Mouse (Mus musculus) ES-E14 (cell line): Measurements from ENCODE around the gene Ldhb. TPM values are rescaled to one million over a fixed set of nuclear protein-coding genes. Genes with fewer than 3 reads are reported as not detected.
"Not testable (repeated sequence)": the region's sequence is repeated elsewhere in the genome, so short reads cannot be mapped to it uniquely, and the experiment has no call there.

Experiments
- DNase-seq: peaks from one replicate; pipeline ENCODE4 v3.0.0-alpha.2; 2013; ENCODE audit warnings: low read depth, low spot score
- H3K27ac ChIP-seq: 2 replicates; pipeline ENCODE4 v1.5.1; 2012; ENCODE audit warnings: low read depth, mild to moderate bottlenecking, low read length, moderate library complexity, mixed read lengths; ENCODE audit not compliant: poor library complexity, insufficient read depth, severe bottlenecking
- H3K36me3 ChIP-seq: 2 replicates; pipeline ENCODE4 v1.6.1; 2012; ENCODE audit warnings: mild to moderate bottlenecking, low read length, moderate library complexity, mixed read lengths; ENCODE audit not compliant: control insufficient read depth, poor library complexity, insufficient read depth, severe bottlenecking
- H3K4me1 ChIP-seq, 2 experiments: fragments of 150-350 bp in 1 of 2; sonication (generic) in 1 of 2; 2 replicates each; pipeline ENCODE4 v1.6.1; 2012; ENCODE audit warnings: low read length in 2 of 2, mild to moderate bottlenecking in 1 of 2, mixed read lengths in 1 of 2; ENCODE audit not compliant: control insufficient read depth in 2 of 2, insufficient read depth in 2 of 2, poor library complexity in 1 of 2
- H3K4me3 ChIP-seq, 2 experiments: fragments of 150-350 bp in 1 of 2; sonication (generic) in 1 of 2; 2 replicates each; pipeline ENCODE4 v1.5.1; 2012; ENCODE audit warnings: low read length in 2 of 2, low read depth in 1 of 2, mild to moderate bottlenecking in 1 of 2, mixed read lengths in 1 of 2; ENCODE audit not compliant: insufficient read depth in 1 of 2, poor library complexity in 1 of 2, severe bottlenecking in 1 of 2
- H3K9ac ChIP-seq: 2 replicates; pipeline ENCODE4 v1.6.1; 2012; ENCODE audit warnings: low read depth, mild to moderate bottlenecking, low read length, mixed read lengths; ENCODE audit not compliant: poor library complexity, insufficient read depth, severe bottlenecking
- H3K9me3 ChIP-seq: fragments of 150-350 bp; sonication (generic); 2 replicates; pipeline ENCODE4 v1.6.1; 2012; ENCODE audit warnings: low read depth, mild to moderate bottlenecking, low read length; ENCODE audit not compliant: control insufficient read depth, insufficient read depth
- CHD2 ChIP-seq: IDR thresholded peaks from 2 replicates; pipeline ENCODE4 v1.6.1; 2014; ENCODE audit warnings: mild to moderate bottlenecking, low read depth, low read length, inconsistent platforms
- HCFC1 ChIP-seq: IDR thresholded peaks from 2 replicates; pipeline ENCODE4 v1.6.1; 2012; ENCODE audit warnings: low read length, inconsistent platforms, borderline replicate concordance; ENCODE audit not compliant: insufficient read depth
- MAFK ChIP-seq: IDR thresholded peaks from 2 replicates; pipeline ENCODE4 v1.6.1; 2014; ENCODE audit warnings: mild to moderate bottlenecking, low read depth, low read length, inconsistent platforms; ENCODE audit not compliant: insufficient read depth
- ZC3H11A ChIP-seq: IDR thresholded peaks from 2 replicates; pipeline ENCODE4 v1.6.1; 2012; ENCODE audit warnings: low read depth, mild to moderate bottlenecking, inconsistent platforms, low read length, borderline replicate concordance
- ZNF384 ChIP-seq: IDR thresholded peaks from 2 replicates; pipeline ENCODE4 v1.6.1; 2012; ENCODE audit warnings: low read depth, low read length, inconsistent platforms
- in situ Hi-C, 2 experiments: fragments of 600-800 bp; cut with MboI; formaldehyde crosslinking; loops; one replicate each; pipeline ENCODE4 v1.15.1; 2025; ENCODE audit warnings: low sequenced_read_pairs in 2 of 2, inconsistent platforms in 1 of 2; ENCODE audit not compliant: unreplicated experiment in 2 of 2
- total RNA-seq: library from RNA; depleted of rRNA; stranded (reverse); fragments of 300-350 nt; gene quantifications from 2 replicates; pipeline ENCODE4 v1.2.3, GENCODE M21; 2012

Ldhb gene
- total RNA-seq, 1 experiment: 139 TPM

- Histone ChIP-seq H3K9ac (no peak overlapping the region), H3K4me1 (no peaks in the 10 kb centered on the region), H3K27ac (no peak overlapping the region), H3K4me3 (no peak overlapping the region), H3K36me3 (no peaks in the 10 kb centered on the region), H3K9me3 (no peaks in the 10 kb centered on the region)
- in situ Hi-C loops: loop anchor here (5.0 to 10.0 kb wide), 2 partner anchors 200 to 208 kb away; no protein-coding TSS in a partner anchor
- TF ChIP-seq HCFC1: no peak
- TF ChIP-seq ZC3H11A: peak; percentile 99
- DNase-seq: peak; percentile 54
Observed at GRCm38 (mm10) chr6:142524635-142525308, 17.0 kb upstream of the Ldhb start.

- no peak for DNase-seq
- TF ChIP-seq ZNF384 (no peak), ZC3H11A (no peak), CHD2 (no peak), MAFK (0 out of 2 replicates have a peak, but pooled peaks have one; percentile 13), HCFC1 (no peak)
- no peaks in the 10 kb centered on the region for H3K36me3 ChIP-seq
- in situ Hi-C loops: loop anchor here (5.0 to 10.0 kb wide), 2 partner anchors 203 to 211 kb away; no protein-coding TSS in a partner anchor
- H3K4me1 ChIP-seq: no peaks in the 10 kb centered on the region
- H3K4me3 ChIP-seq: no peak overlapping the region
- H3K9ac ChIP-seq: no peak overlapping the region
- no peak overlapping the region for H3K27ac ChIP-seq
- no peaks in the 10 kb centered on the region for H3K9me3 ChIP-seq
Observed at GRCm38 (mm10) chr6:142521591-142522110, 13.9 kb upstream of the Ldhb start.

GRCm38 (mm10) chr6:142519110-142519509, 11.4 kb upstream of the Ldhb start:
- in situ Hi-C loops: loop anchor here in 1 of 2 experiments (10.0 kb wide), 1 partner anchor 144 kb away; no protein-coding TSS in a partner anchor
- DNase-seq: no peak
- peak; percentile 80 for TF ChIP-seq ZC3H11A
- TF ChIP-seq CHD2: no peak
- no peaks in the 10 kb centered on the region for H3K9me3 ChIP-seq
- no peaks in the 10 kb centered on the region for H3K36me3 ChIP-seq
- no peak overlapping the region for H3K4me3 ChIP-seq
- peaks cover 0 to 5% of the 10 kb centered on the region in 2 experiments; a peak in 1 of 4 replicates for H3K4me1 ChIP-seq
- H3K9ac ChIP-seq: no peak overlapping the region
- no peak overlapping the region for H3K27ac ChIP-seq

GRCm38 (mm10) chr6:142515379-142515778, 7.6 kb upstream of the Ldhb start:
- not testable (repeated sequence) for H3K27ac ChIP-seq, H3K4me3 ChIP-seq, DNase-seq, H3K9me3 ChIP-seq, H3K36me3 ChIP-seq, H3K9ac ChIP-seq
- in situ Hi-C loops: loop anchor here in 1 of 2 experiments (10.0 kb wide), 1 partner anchor 141 kb away; no protein-coding TSS in a partner anchor
- peaks cover 11 to 16% of the 10 kb centered on the region in 2 experiments for H3K4me1 ChIP-seq

GRCm38 (mm10) chr6:142514912-142515311, 7.2 kb upstream of the Ldhb start:
- Histone ChIP-seq H3K4me1 (peaks cover 16% of the 10 kb centered on the region in 2 experiments), H3K9ac (no peak overlapping the region), H3K36me3 (no peaks in the 10 kb centered on the region), H3K4me3 (no peak overlapping the region), H3K27ac (no peak overlapping the region), H3K9me3 (no peaks in the 10 kb centered on the region)
- TF ChIP-seq HCFC1: no peak
- no peak for TF ChIP-seq ZC3H11A
- no peak for TF ChIP-seq MAFK
- no peak for TF ChIP-seq CHD2
- TF ChIP-seq ZNF384: no peak
- in situ Hi-C loops: loop anchor here in 1 of 2 experiments (10.0 kb wide), 1 partner anchor 140 kb away; no protein-coding TSS in a partner anchor
- no peak for DNase-seq
